Mouse (Mus musculus): ENCODE data around the gene Rsph6a. TPM values are rescaled to one million over a fixed set of nuclear protein-coding genes. Genes with fewer than 3 reads are reported as not detected.
A peak's percentile ranks its signal among the peaks of the same experiment; 100 is the strongest.

The Rsph6a gene
- not detected in 2 replicates for polyA plus RNA-seq (2012; ENCODE audit: insufficient read depth, low replicate concordance)

- TF ChIP-seq FLI1 (IDR thresholded peaks at IDR 0.05; ENCODE audit: low read length): no peak
- Histone ChIP-seq H3K4me3 (replicated peaks) (no peak within 1 kb of the TSS), H3K9me3 (no peaks in the 10 kb centered on the region), H3K27me3 (replicated peaks) (peaks cover 11% of the 10 kb centered on the region), H3K4me1 (peaks cover 7% of the 10 kb centered on the region), H3K36me3 (replicated peaks; ENCODE audit: low read length) (peaks cover 68% of the 10 kb centered on the region)
Measured at GRCm38 (mm10) chr7:19054047-19054776, at the start of gene Rsph6a. Rsph6a (plus strand) TSS chr7:19054690.

GRCm38 (mm10) chr7:19005417-19006121 is 48.9 kb upstream of the Rsph6a start:
- Histone ChIP-seq H3K4me3 (replicated peaks) (peak overlapping the region; percentile 59), H3K4me1 (peaks cover 76% of the 10 kb centered on the region), H3K36me3 (replicated peaks; ENCODE audit: low read length) (peaks cover 26% of the 10 kb centered on the region), H3K27me3 (replicated peaks) (no peaks in the 10 kb centered on the region), H3K9me3 (no peaks in the 10 kb centered on the region)
- TF ChIP-seq GATA1 (IDR thresholded peaks at IDR 0.05; ENCODE audit: borderline replicate concordance, low read length) (no peak), FLI1 (IDR thresholded peaks at IDR 0.05; ENCODE audit: low read length) (no peak)

DNA sequence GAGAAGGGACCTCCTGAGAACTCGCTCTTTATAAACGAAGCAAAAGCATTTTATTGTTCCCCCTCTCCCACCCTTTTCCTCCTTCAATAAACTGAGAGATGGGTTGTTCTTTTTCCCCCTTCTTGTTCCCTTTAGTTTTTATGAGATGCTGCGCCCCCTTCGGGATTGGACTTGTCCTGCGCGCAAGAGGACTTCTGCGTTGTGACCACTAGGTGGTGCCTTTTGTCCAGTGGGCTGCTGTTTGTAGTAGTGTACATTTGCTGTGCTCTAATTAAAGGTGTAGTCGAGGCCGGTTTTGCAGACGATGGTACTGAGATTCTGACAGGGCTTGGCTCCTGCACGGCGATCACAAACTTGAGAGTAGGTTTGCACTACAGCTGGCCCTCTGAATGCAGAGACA is 48.0 kb upstream of the Rsph6a start:
- no peaks in the 10 kb centered on the region for H3K27me3 ChIP-seq (replicated peaks)

DNA sequence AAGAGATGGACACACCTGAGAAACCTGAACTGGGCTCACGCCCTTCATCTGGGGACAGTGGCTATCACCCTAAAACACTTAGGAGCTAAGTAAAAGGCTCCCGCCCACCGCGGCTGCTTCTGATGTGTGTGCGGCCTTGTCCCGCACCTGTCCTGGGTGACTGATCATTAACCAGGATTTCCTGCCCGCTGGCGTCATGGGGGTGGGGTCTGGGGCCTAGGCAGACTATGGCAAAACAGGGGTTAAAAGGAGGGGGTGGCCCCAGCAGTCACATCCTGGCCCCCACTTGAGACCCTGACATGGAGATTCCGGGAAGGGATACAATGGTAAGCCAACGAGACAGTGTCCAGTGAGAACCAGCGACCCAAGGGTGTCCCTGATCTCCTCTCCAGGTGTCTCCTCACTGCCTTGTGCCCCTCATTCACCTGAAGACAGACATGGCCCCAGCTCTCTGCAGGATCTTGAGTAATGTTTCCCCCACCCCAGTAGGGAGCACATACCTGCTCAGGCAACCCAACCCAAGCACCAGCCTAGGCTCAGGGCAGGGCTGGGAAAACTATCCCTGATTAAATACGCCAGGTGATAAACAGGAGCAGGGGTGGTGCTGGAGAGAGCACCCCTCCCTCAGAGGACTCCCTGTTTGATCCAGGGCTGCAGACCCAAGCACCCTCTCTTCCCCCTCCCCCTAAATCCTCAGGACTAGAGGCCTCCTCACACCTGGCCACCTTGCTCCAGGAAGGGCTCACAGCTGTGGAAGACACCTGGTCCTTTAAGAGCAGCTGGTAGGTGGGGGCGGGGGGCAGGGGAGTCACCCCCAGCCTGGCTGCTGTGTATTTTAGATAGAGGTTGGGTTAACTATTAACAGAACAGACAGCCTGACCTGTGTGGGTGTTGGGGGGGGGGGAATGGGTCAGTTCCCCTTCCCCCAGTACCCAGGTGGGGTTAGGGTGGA is 47.2 kb upstream of the Rsph6a start:
- H3K36me3 ChIP-seq (replicated peaks; ENCODE audit: low read length): peaks cover 26% of the 10 kb centered on the region
- no peak overlapping the region for H3K4me3 ChIP-seq (replicated peaks)
- peaks cover 71% of the 10 kb centered on the region for H3K4me1 ChIP-seq
- TF ChIP-seq FLI1 (IDR thresholded peaks at IDR 0.05; ENCODE audit: low read length): no peak
- TF ChIP-seq GATA1 (IDR thresholded peaks at IDR 0.05; ENCODE audit: borderline replicate concordance, low read length): no peak
- H3K9me3 ChIP-seq: no peaks in the 10 kb centered on the region
- no peaks in the 10 kb centered on the region for H3K27me3 ChIP-seq (replicated peaks)

More for the DNA sequence above, 48.0 kb upstream of the Rsph6a start:
- Histone ChIP-seq H3K36me3 (replicated peaks; ENCODE audit: low read length) (peaks cover 26% of the 10 kb centered on the region), H3K4me1 (peaks cover 71% of the 10 kb centered on the region), H3K4me3 (replicated peaks) (no peak overlapping the region), H3K9me3 (no peaks in the 10 kb centered on the region)
- TF ChIP-seq GATA1 (IDR thresholded peaks at IDR 0.05; ENCODE audit: borderline replicate concordance, low read length) (no peak), FLI1 (IDR thresholded peaks at IDR 0.05; ENCODE audit: low read length) (no peak)

DNA sequence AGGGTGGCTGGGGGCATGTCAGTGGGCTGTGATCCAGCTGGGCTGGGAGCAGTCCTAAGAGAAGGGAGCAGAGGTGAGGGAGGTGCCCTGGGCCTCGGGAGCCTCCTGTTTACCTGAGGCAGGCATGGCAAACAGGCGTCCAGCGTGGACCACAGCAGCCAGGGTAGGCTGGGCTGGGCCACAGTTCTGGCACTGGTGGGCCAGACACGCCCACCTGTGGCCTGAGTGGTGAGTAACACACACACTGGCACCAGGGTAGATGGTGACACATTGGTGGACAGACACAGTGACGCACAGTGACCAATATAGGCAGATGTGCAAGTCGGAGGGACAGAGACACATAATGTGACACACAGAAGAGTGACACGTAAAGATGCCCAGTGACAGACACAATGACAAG is 43.9 kb upstream of the Rsph6a start:
- H3K27me3 ChIP-seq (replicated peaks): peaks cover 13% of the 10 kb centered on the region
- H3K9me3 ChIP-seq: no peaks in the 10 kb centered on the region
- H3K4me3 ChIP-seq (replicated peaks): peak overlapping the region; percentile 20
- peaks cover 17% of the 10 kb centered on the region for H3K36me3 ChIP-seq (replicated peaks; ENCODE audit: low read length)
- peaks cover 51% of the 10 kb centered on the region for H3K4me1 ChIP-seq
- no peak for TF ChIP-seq GATA1 (IDR thresholded peaks at IDR 0.05; ENCODE audit: borderline replicate concordance, low read length)

DNA sequence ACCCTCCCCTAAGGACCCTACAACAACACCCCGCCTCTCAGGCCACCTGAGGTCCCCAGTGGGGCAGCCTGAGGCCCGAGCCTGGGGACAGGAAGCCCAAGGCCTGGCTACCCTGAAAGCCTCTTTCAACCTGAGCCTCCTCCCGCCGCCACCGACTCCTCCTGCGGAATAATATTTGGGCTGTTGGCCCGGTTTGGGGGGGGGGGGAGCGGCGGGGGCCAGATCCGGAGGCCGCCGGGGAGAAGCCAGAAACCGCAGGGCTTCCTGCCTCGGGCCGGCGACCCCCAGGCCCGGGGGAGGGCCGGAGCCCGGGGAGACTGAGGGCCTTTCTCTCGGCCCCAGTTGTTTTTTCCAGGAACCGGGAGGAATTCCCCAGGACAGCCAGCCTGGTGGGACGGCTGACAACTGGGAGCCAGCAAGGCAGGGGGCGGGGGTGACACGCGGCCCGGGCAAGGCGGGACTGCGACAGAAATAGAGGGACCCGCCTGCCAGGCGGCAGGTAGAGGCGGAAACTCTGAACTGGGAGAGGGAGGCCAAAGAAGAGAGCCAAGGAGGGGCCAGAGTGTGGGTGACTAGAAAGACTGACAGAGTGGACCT is 42.4 kb upstream of the Rsph6a start:
- no peak for TF ChIP-seq FLI1 (IDR thresholded peaks at IDR 0.05; ENCODE audit: low read length)
- TF ChIP-seq GATA1 (IDR thresholded peaks at IDR 0.05; ENCODE audit: borderline replicate concordance, low read length): no peak
- Histone ChIP-seq H3K36me3 (replicated peaks; ENCODE audit: low read length) (peaks cover 4% of the 10 kb centered on the region), H3K4me1 (peaks cover 35% of the 10 kb centered on the region), H3K27me3 (replicated peaks) (peaks cover 13% of the 10 kb centered on the region), H3K9me3 (no peaks in the 10 kb centered on the region), H3K4me3 (replicated peaks) (peak overlapping the region; percentile 87)

DNA sequence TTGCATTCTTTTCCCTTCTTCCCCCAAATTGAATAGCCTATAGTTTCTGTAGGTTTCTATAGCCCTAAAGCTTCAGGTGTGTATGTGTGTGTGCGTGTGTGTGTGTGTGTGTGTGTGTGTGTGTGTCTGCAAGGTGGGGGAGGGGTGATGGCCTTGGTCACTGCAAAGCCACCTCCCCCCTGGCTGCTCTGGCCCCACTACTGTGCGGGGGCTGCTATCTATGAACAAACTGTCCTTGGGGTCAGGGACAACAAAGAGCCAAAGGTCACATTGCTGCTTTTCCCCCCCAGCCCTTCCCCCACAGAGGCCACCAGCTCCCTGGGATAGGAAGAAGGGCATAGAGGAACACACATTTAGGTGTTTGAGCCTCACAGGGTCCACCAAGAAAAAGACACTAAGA is 41.6 kb upstream of the Rsph6a start:
- Histone ChIP-seq H3K4me3 (replicated peaks) (no peak overlapping the region), H3K9me3 (no peaks in the 10 kb centered on the region), H3K27me3 (replicated peaks) (peaks cover 13% of the 10 kb centered on the region), H3K36me3 (replicated peaks; ENCODE audit: low read length) (no peaks in the 10 kb centered on the region), H3K4me1 (peaks cover 28% of the 10 kb centered on the region)
- TF ChIP-seq GATA1 (IDR thresholded peaks at IDR 0.05; ENCODE audit: borderline replicate concordance, low read length) (no peak), FLI1 (IDR thresholded peaks at IDR 0.05; ENCODE audit: low read length) (no peak)

GRCm38 (mm10) chr7:19014452-19014851 is 40.0 kb upstream of the Rsph6a start:
- no peaks in the 10 kb centered on the region for H3K9me3 ChIP-seq
- TF ChIP-seq GATA1 (IDR thresholded peaks at IDR 0.05; ENCODE audit: borderline replicate concordance, low read length): no peak
- no peak for TF ChIP-seq FLI1 (IDR thresholded peaks at IDR 0.05; ENCODE audit: low read length)
- peaks cover 25% of the 10 kb centered on the region for H3K4me1 ChIP-seq
- H3K27me3 ChIP-seq (replicated peaks): peaks cover 16% of the 10 kb centered on the region
- H3K4me3 ChIP-seq (replicated peaks): no peak overlapping the region
- H3K36me3 ChIP-seq (replicated peaks; ENCODE audit: low read length): no peaks in the 10 kb centered on the region

DNA sequence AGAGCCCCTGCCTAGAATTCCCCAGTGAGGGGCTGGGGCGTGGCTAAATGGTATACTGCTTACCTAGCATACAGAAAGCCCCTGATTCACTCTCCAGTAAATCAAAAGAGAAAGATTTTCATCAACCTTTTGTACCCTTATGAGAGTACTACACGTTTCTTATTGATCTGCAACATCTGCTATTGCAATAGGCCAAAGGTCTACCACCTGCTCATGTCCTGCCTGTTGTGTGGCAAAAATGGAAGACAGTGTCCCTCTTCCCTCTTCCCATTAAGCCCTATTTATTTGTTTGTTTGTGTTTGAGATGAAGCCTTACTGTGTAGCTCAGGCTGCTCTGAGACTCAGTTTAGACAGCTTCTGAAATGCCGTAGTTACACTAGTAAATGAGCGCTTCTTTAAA is 38.4 kb upstream of the Rsph6a start:
- peaks cover 29% of the 10 kb centered on the region for H3K27me3 ChIP-seq (replicated peaks)
- no peak overlapping the region for H3K4me3 ChIP-seq (replicated peaks)
- H3K9me3 ChIP-seq: no peaks in the 10 kb centered on the region
- no peaks in the 10 kb centered on the region for H3K36me3 ChIP-seq (replicated peaks; ENCODE audit: low read length)
- peaks cover 29% of the 10 kb centered on the region for H3K4me1 ChIP-seq
- TF ChIP-seq FLI1 (IDR thresholded peaks at IDR 0.05; ENCODE audit: low read length) (no peak), GATA1 (IDR thresholded peaks at IDR 0.05; ENCODE audit: borderline replicate concordance, low read length) (no peak)
